Mouse (Mus musculus) adrenal gland, adult 8-10 months (tissue): Measurements from ENCODE around the gene Pabpn1. TPM values are rescaled to one million over a fixed set of nuclear protein-coding genes. Genes with fewer than 3 reads are reported as not detected.

Experiments
- DNase-seq: peaks from one replicate; pipeline ENCODE4 v3.0.0; 2022
- total RNA-seq, 4 experiments: library from RNA; stranded (reverse); gene quantifications; 2 replicates each; pipeline ENCODE4 v1.2.4; 2022

The Pabpn1 gene
- total RNA-seq, 4 experiments from 2014 or later = 157 to 316 (median 238) TPM

DNA sequence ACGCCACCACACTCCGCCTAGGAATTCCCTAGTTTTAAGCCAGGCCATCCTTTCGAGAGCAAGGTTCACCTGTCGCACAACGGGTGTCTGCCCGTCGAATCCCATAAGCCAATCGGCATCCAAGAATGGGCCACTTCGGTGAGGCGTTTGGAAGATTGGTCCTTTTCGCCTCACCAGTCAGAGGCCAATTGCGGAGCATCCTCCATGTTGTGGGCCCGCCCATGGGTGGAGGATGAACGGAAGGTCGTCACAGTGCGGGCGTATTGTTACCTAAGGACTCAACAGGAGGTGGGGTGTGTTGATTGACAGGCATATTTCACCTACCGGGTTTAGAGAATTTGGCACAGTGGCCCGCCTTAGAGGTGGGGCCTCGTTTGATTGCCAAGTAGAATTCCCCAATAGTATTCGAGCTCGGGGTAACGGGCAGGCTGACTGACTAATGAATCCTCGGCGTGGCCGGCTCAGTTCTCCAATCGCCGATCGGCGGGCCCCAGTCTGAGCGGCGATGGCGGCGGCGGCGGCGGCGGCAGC lies 1.4 kb downstream of the Pabpn1 start:
- DNase-seq = peak; percentile 99

DNA sequence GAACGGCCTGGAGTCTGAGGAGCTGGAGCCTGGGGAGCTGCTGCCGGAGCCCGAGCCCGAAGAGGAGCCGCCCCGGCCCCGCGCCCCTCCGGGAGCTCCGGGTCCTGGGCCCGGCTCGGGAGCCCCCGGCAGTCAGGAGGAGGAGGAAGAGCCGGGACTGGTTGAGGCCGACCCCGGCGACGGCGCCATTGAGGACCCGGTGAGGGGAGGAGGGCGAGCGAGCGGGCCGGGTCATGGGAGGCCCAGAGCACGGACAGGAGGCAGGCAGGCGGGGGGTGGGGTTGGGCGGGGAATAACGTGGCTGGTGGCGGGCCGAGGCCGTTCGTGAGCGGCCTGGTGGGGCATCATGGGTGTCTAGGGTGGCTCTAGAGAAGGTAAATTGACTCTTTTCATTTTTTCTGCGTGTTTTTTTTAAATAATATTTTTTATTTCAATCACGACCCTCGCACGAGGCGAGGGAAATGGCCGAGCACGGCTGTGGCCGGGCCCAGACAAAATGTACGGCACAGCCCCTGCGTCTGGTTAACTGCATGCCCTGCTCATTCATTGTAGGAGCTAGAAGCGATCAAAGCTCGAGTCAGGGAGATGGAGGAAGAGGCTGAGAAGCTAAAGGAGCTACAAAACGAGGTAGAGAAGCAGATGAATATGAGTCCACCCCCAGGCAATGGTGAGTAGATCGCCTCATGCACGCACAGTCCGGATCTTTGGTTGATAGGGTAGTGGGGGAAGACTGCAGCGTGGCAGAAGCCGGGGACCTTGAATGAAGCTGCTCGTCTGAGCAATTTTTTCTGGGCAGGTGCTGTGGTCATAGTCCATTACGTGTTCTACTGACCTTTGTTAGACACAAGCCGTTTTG lies 2.2 kb downstream of the Pabpn1 start:
- DNase-seq = no peak

DNA sequence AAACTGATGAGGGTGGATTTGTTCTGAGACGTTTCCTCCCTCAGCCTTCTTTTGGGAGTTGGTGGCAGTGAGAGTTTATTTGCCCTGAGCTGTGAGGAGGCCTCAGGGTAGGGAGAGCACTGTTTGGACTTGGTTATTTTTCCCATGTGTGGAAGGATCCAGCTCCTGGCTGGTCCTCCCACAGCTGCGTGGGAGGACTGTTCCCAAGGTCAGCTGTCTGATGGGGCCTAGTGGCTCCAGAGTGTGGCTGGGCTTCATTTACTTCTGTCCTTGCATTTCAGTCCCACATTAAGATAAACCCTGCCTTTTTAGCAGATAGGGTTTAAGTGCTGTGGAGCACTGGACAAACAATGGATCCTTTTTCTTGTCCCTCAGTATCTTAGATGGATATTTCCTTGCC lies 5.1 kb downstream of the Pabpn1 start:
- no peak for DNase-seq

DNA sequence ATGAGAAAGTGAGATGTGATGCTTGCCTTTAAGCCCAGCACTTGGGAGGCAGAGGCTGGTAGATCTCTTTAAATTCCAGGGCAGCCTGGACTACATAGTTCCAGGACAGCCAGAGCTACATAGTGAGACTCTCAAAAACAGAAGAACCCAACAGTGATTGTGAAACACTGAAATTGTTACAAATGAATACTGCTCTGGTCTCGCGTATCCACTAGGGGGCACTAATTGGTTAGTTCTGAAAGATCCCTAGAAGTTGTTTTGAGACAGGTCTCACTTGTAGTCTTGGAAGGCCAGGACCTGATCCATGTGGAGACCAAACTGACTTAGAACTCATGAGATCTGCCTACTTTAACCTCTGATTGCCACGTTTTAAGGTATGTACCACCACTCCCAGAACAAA lies 8.1 kb downstream of the Pabpn1 start:
- no peak for DNase-seq

DNA sequence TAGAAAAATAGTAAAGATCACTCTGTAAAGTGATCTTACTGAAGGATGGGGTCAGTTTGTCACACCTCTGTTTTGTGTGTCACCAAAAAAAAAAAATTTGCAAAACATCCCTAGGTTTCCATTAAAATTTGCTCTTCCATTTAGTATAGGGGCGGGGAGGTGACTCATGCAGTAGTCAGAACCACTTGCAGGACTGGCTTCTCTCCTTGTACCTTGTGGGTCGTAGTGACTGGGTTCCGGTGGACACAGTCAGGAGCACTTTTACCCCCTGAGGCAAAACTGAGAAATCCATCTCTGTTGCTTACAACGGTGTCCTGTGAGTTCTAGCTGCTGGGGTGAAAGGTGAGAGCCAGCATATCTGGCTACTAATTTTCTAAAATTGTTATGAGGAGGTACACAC lies 11.3 kb downstream of the Pabpn1 start:
- no peak for DNase-seq

DNA sequence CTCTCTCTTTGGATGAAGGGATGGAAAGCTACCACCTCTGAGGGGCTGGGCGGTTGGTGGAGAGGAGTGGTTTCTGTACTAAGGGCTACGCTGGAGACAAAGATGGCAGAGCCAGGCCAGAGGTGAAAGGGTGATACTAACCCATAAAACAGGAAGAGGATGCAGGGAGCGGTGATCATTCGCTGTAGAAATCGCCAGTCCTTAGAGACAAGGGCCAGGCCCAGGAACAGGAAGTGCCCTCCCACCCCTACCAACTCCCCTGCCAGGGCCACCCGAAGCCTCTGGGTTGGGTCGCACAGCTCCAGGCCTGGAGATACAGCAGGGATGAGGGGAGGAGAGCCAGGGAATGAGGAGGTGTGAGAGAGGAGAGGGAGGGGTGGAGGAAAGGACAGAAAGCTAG lies 16.4 kb downstream of the Pabpn1 start:
- no peak for DNase-seq

DNA sequence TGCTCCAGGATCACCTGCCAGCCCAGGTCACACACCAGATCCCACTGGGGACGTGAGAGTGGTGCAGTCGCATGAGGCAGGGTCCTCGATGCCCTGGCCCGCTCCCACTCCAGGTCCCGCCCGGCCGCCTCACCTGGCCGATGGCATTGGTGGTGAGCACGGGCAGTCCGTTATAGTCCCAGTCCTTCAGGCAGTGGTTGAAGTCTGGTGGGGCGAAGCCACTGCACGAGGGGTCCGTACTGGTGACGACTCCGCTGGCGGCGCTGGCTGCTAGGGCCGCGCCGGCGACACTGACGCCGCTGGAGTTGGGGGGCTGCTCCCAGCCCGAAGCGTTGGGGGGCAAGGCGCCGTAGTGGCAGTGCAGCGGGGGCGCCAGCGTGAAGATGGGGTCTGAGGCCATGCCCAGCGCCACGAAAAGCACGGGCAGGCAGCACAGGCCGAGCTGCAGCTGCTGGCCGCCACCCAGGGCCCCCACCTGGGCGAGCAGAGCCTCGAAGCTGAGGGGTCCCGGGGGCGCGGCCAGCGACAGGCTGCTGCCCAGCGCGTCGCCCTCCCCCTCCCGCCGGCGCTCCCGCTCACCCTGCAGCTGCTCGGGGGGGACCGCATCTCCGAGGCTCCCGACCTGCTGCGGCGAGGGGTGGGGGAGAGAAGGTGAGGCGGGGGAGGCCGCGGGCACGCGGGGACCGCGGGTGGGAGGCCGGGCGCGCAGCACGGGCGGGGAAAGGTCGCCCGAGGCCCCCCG lies 20.0 kb downstream of the Pabpn1 start:
- no peak for DNase-seq

DNA sequence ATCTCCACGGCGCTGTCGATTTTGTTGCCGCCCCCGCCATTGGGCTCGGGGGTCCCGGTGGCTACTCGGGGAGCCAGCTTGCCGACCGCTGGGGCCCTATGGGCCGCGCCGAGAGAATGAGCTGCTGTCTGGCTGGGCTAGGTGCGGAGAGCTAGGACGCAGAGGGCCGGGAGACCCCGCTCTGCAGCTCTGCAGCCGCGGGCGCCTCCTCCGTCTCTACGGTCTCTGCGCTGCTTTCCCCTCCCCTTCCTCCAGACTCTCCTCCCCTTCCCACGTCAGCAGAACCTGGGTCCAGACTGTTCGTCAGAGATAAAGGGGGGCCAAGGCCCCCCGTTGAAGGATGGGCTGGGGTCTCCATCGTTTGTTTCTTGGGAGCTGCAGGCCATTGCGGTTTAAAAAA lies 20.6 kb downstream of the Pabpn1 start, which contains the start of gene Slc22a17:
Gene Slc22a17, minus strand, starts transcription at position 247 of the 400 bp plus-strand sequence.
- peak; percentile 55 for DNase-seq

DNA sequence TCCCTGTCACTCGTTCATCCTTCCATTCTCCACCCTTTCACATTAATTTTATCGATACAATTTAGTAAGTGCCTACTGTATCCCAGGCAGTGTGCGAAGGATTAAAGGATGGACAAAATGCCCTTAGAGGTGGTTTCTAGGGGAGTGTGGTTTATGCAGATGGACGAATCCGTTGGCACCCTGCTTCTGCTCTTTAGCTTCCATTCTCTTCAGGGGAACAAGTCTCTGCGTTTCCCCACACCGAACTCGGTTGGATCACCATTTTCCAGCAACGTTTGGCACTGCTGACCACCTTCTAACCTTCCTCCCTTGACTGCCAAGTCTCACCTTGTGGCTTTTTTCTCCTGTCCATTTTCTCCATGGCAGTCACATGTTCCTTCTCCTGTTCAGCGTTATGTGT lies 21.0 kb downstream of the Pabpn1 start:
- DNase-seq = no peak

DNA sequence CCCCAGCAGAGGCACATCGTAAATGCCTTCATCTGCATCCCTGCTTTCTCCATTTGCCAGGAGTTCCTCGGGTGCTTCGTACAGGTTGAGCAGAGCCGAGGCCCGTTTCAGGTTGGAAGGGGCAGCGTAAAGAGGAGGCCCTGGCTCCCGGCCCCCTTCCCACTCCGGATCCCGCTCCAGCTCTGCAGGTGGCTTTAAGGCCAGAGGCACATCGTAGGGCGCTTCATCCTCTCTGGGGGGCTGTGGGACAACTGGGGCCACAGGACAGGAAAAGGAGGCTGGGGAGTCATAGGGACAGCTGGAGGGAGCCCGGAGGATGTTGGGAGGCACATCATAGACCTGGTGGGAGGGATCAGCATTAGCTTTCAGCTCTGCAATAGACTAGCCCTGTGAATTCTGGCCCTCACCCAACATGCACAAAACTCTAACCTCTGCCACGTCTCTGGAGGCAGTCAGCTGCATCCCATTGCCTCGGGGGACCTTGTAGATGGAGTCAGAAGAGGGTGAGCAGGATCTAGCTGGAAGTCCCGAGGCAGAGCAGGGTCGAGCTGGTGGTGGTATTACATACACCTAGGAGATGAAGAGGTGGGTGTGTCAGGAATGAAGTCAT lies 27.9 kb downstream of the Pabpn1 start:
- no peak for DNase-seq

DNA sequence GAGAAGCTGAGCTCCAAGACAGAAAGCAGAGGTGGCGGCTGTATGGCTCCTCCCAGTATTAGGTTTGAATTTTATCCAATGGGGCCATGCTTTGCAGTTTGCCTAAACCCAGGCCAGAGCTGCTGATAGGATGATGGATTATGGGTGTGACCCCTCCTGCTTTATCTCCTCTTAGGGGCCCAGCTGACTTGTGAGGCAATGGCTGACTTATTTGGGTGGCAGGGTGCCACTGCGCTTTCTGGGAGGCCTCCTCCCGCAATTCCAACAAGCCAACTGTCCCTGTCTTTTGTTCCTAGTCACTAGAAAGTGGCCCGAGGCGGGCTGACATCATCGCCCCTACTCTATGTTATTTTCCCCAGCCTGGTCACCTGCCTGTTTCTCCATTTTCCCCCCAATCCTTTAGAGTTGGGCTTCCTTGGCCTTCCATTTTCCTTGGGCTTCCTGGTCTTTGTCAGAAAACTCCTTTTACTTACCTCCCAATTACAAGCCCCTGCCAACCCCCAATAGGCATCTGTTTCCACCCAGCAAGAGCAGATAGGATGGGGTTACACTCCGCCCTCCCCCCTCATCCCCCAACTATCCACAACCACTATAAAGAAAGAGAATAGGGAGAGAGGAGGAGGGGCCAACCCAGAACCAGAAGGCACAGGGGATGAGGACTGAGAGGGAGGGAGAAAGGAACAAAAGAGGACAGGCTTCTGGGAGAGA lies 32.5 kb downstream of the Pabpn1 start:
- DNase-seq = no peak

DNA sequence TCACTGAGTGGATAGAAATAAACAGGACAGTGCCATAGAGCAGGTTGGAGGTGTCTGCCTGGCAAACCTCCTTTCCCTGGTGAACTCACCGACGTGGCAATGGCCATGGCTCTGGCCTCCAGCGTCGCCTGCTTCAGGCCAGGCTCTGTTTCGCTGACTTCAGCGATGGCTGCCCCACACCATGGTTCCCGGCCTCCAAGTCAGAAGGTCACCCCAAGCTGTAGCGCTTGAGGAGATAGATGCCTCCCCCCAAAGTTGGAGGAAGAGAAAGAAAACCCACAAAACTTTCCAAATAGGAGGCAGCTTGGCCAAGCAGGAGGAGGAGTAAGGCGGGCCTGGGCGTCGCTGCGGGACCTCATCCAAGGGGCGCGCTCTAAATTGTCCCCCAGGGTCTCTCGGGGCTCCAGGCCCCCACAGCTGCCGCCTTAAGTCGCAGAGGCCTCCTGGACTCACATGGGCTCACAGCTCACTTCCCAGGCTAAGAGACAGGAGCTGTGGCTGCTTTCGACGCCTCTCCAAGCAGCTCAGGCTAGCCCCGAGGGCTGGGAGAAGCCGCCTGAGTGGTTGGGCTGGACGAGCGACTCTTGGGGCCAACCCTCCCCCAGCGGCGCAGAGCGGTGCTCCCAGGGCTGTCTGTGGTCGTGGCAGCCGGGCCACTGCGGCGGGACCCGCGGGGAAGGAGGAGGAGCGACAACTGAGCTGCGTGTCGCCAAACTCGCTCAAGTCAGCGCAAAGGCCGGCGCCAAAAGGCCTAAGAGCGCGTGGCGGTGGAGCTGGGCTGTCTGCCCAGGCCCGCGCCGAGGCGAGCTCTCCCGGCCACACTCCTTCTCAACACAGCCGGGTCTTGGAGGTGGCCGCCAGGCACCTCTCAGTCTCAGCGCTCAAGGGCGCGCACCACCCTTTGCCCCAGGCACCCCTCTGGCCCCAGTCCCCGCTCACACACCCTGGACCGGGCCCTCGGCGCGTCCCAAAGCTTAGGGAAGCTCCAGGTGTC lies 33.3 kb downstream of the Pabpn1 start, which contains the start of gene Efs:
Gene Efs, minus strand, starts transcription at position 778 of the 994 bp plus-strand sequence.
- DNase-seq = peak; percentile 17

DNA sequence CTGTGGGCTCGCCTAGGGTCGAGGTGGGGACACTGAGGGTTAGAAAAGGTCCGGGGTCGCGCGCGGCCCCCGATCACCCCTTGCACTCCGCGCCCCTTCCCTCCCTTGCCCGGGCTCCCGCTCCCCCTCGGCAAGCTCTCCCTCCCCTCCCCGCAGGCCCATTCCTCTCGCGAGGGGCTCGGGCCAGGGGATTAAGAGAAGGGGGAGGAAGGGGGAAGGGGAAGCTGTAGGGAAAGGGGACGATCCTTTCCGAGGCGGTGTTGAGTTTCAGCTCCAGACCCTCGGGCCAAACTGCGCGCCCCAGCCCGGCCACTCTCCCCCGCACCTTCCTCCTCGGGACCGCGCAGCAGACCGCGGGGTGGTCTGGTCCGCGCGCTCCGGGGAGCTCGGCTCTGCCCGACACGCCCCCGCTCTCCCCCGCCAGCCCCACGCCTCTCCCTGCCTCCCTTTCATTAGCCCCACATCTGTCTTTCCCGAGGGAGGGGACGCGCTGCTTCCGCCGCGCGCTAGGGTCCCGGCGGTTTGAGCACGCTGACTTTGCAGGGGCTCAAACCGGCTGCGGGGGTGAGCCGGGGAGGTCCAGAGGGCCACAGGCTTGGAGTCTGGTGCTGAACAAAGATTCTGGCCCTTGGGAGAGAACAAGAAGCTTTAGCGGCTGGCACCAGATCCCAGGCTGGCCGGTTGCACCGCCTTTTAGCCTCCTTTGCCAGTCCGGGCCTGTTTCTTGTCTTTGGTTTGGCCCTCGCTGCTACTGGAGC lies 34.3 kb downstream of the Pabpn1 start:
- DNase-seq = no peak

DNA sequence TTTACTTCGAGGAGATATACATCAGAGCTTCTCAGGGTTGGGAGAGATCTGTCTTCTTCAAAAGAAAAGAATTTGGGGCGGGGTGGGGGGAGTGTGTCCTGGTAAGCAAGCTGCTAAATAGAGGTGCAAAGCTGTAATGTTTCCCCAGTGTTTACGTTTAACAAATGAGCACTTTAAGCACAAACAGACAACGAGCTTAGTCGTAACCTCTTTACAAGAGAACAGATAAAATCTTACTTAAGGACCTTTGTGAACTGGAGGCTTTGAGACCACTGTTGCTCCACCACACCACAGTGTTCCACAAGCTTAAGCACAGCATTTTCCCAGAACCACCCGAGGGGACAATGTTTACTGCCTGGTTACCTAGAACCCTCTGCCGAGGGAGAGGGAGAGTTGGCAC lies 35.0 kb downstream of the Pabpn1 start:
- no peak for DNase-seq

DNA sequence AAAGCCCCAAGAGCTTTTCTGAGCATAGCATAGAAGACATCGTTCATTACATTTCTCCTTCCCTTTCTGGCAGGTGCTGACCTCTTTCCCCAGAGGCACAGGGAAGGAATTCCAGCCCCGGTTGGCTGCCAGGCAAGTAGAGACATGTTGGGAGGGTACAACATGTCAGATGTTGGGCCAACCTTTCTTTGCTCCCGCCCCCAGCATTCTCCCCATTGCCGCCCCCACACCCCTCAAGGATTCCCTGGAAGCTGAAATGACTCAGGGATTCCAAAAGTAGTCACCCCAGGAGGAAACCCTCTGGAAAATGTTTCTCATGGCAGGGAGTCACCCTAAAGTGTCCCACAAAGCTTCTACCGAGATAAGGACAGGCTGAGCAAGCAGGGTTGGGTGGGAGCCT lies 37.5 kb downstream of the Pabpn1 start:
- no peak for DNase-seq

DNA sequence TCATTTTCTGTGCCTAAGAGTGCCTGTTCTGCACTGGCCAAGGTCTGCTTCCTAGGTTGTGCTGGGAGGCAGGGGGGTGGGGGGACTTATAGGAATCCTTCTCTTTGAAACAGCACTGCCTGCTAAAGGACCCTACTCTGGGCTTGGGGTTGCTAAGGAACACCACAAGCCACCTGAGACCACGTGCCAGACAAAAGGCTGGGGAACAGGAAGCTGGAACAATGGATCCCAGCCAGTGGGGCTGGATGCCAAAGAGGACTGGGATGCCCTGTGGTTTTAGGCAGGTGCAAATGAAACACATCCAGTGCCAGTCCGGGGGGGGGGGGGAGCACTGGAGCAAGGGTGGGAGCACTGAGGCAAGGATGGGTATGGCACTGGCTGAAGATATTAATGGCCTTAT lies 38.1 kb downstream of the Pabpn1 start:
- DNase-seq = no peak

DNA sequence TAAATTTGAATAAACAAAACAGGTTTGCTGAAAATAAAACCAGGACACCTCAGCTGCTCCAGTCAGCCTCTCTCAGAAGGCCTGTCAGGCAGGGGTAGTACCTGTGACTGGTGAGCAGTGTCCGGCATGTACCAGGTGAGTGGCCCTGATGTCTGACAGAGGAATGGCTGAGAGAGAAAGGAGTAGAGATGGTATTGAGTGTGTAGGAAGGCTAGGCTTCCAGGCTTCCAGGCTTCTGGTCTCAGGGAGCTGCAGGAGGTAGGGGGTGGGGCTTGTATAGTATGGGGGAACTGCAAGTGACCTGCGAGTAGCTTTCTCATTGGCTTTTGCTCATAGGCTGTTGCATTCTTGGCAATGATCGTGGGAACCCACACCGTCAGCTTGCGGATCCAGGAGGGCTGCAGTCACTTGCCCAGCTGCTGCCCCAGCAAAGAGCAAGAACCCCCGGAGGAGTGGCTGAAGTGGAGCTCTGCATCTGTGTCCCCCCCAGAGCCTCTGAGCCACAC lies 40.4 kb downstream of the Pabpn1 start, which contains the start of gene Il25:
Gene Il25, plus strand, starts transcription at position 51 of the 506 bp plus-strand sequence.
- DNase-seq = no peak

DNA sequence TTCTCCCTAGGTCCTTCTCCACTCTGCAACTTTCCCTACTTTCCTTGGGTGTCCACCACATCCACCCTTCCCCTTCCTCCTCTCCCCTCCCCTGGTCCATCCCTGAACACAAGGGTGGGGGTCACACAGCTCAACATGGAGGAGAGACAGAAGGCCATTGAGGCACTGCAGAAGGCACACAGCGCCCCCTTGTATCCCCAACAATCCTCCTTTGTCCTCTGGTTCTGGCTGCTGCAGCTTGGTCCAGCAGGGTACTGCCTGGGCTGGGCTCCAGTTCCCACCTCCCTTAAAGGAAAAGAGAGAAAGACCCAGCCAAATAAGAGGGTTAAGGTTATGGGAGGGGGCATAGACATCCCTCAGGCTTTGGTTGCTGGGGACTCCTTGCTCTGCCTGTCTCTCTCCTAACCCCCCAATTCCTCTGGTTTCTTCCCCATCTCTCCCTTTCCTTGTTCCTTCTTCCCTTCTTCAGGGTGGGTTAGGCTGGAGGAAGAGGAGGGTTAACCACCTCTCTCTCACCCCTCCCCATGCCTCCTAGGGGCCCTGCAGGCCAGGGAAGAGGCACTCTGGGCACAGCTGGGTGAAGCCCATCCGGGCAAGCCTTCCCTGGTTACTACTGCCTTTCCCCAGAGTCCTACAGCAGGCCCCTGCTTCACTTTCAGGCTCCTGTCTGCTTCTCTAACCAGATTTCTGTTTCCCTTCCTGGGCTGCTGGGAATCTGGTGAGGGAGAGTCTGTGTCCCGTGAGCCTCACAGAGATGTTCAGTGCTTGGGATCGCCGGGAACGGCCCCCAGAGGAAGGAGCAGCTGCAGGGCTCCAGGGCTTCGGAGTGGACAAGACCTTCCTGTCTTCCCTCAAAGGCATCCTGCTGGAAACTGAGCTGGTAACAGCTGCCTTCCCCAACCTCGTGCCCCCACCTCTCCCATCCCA lies 43.9 kb downstream of the Pabpn1 start, which contains the start of gene Cmtm5:
Gene Cmtm5, plus strand, starts transcription at position 358 of the 927 bp plus-strand sequence.
- no peak for DNase-seq

DNA sequence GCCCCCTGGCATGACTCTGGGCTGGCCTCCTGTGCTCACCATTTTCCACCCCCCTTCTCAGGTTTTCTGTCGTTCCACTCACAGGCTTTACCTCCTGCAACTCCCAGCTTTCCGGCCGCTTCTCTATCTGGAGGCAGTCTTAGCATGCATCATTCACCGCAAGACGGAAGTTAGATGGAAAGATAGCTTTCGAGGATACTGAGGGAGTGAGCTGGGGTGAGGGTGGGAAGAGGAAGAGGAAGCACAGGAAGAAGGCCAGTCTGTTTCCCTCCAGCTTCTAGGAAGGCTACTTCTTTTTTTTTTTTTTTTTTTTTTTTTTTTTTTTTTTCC lies 44.5 kb downstream of the Pabpn1 start:
- no peak for DNase-seq
